Mouse (Mus musculus) cortical plate, adult 2 months (tissue): Measurements from ENCODE around the gene Erbb4.

Experiments
- CTCF ChIP-seq: fragments of 200-500 bp; IDR thresholded peaks from 2 replicates; pipeline ENCODE4 v1.5.1; 2011; ENCODE audit warnings: mild to moderate bottlenecking, control low read depth, low read length; ENCODE audit not compliant: insufficient read depth; ENCODE audit errors: extremely low read depth
- POLR2A ChIP-seq: fragments of 200-500 bp; IDR thresholded peaks from 2 replicates; pipeline ENCODE4 v1.6.1; 2011; ENCODE audit warnings: mild to moderate bottlenecking, low read length, control low read depth; ENCODE audit not compliant: insufficient read depth; ENCODE audit errors: extremely low read depth

- TF ChIP-seq POLR2A = no peak
- no peak for TF ChIP-seq CTCF
Observed at GRCm38 (mm10) chr1:68401204-68401603, 706.7 kb downstream of the Erbb4 start.
